Mouse (Mus musculus): ENCODE results near the gene Nsun3. TPM values are rescaled to one million over a fixed set of nuclear protein-coding genes. Genes with fewer than 3 reads are reported as not detected.

Nsun3 gene
- polyA plus RNA-seq (2012; rRNA removed): 8.2 and 8.9 TPM in 2 replicates

- peak; percentile 69 for DNase-seq (ENCODE audit: low spot score)
These were observed at the start of gene Nsun3 for GRCm38 (mm10) chr16:62786621-62787331. Gene Nsun3, minus strand, starts transcription at chr16:62786818.

- no peak for DNase-seq (ENCODE audit: low spot score)
These were observed 47.6 kb upstream of the Nsun3 start for GRCm38 (mm10) chr16:62834016-62834735.

GRCm38 (mm10) chr16:62832481-62832880 is 45.9 kb upstream of the Nsun3 start:
- DNase-seq (ENCODE audit: low spot score): no peak

GRCm38 (mm10) chr16:62832027-62832426 is 45.4 kb upstream of the Nsun3 start:
- no peak for DNase-seq (ENCODE audit: low spot score)

GRCm38 (mm10) chr16:62826156-62827001 is 39.8 kb upstream of the Nsun3 start:
- no peak for DNase-seq (ENCODE audit: low spot score)

GRCm38 (mm10) chr16:62822472-62822871 is 35.9 kb upstream of the Nsun3 start:
- DNase-seq (ENCODE audit: low spot score): no peak

GRCm38 (mm10) chr16:62814491-62814890 is 27.9 kb upstream of the Nsun3 start, which contains the start of gene Stx19:
Gene Stx19, plus strand, starts transcription at chr16:62814676.
- no peak for DNase-seq (ENCODE audit: low spot score)

- DNase-seq (ENCODE audit: low spot score): no peak
These were observed 27.2 kb upstream of the Nsun3 start for GRCm38 (mm10) chr16:62813790-62814189.

GRCm38 (mm10) chr16:62810855-62811254 is 24.2 kb upstream of the Nsun3 start:
- DNase-seq (ENCODE audit: low spot score): no peak

- DNase-seq (ENCODE audit: low spot score): no peak
These were observed 20.8 kb upstream of the Nsun3 start for GRCm38 (mm10) chr16:62807249-62807979.

GRCm38 (mm10) chr16:62804621-62805020 is 18.0 kb upstream of the Nsun3 start:
- DNase-seq (ENCODE audit: low spot score): no peak

GRCm38 (mm10) chr16:62799839-62800238 is 13.2 kb upstream of the Nsun3 start:
- no peak for DNase-seq (ENCODE audit: low spot score)

GRCm38 (mm10) chr16:62799426-62799825 is 12.8 kb upstream of the Nsun3 start:
- DNase-seq (ENCODE audit: low spot score): no peak

- no peak for DNase-seq (ENCODE audit: low spot score)
These were observed 12.2 kb upstream of the Nsun3 start for GRCm38 (mm10) chr16:62798808-62799207.

GRCm38 (mm10) chr16:62796608-62797007 is 10.0 kb upstream of the Nsun3 start:
- no peak for DNase-seq (ENCODE audit: low spot score)

GRCm38 (mm10) chr16:62782229-62782628 is 4.4 kb downstream of the Nsun3 start:
- DNase-seq (ENCODE audit: low spot score): no peak

GRCm38 (mm10) chr16:62778282-62778681 is 8.3 kb downstream of the Nsun3 start:
- no peak for DNase-seq (ENCODE audit: low spot score)

GRCm38 (mm10) chr16:62776034-62776433 is 10.6 kb downstream of the Nsun3 start:
- DNase-seq (ENCODE audit: low spot score): no peak

GRCm38 (mm10) chr16:62773462-62773861 is 13.2 kb downstream of the Nsun3 start:
- no peak for DNase-seq (ENCODE audit: low spot score)

- no peak for DNase-seq (ENCODE audit: low spot score)
These were observed 28.3 kb downstream of the Nsun3 start for GRCm38 (mm10) chr16:62758340-62758739.

GRCm38 (mm10) chr16:62755307-62755706 is 31.3 kb downstream of the Nsun3 start:
- no peak for DNase-seq (ENCODE audit: low spot score)

GRCm38 (mm10) chr16:62753597-62753996 is 33.0 kb downstream of the Nsun3 start:
- DNase-seq (ENCODE audit: low spot score): no peak
